Mouse (Mus musculus) right cerebral cortex, adult 2 months (tissue): ENCODE data around the gene Clec10a.
"Not testable (repeated sequence)": the region's sequence is repeated elsewhere in the genome, so short reads cannot be mapped to it uniquely, and the experiment has no call there.

Source experiments
- DNase-seq, 2 experiments: peaks; one replicate each; pipeline ENCODE4 v3.0.0; 2021 to 2022; ENCODE audit warnings: low spot score in 2 of 2

The Clec10a gene

GRCm38 (mm10) chr11:70155897-70156296 is at the start of gene Clec10a:
TSS of gene Clec10a (plus strand) at chr11:70156197.
- not testable (repeated sequence) for DNase-seq

GRCm38 (mm10) chr11:70107085-70107484 is 48.9 kb upstream of the Clec10a start:
- DNase-seq, result no peak

- peak in 1 of 2 experiments; percentile 5 for DNase-seq
These were observed 45.9 kb upstream of the Clec10a start for GRCm38 (mm10) chr11:70110146-70110545.

GRCm38 (mm10) chr11:70114562-70114961 is 41.4 kb upstream of the Clec10a start:
- no peak for DNase-seq

GRCm38 (mm10) chr11:70115901-70116300 is 40.1 kb upstream of the Clec10a start:
- no peak for DNase-seq

GRCm38 (mm10) chr11:70129926-70130379 is 26.0 kb upstream of the Clec10a start, which contains the start of gene Mgl2:
TSS of gene Mgl2 (plus strand) at chr11:70130329.
- DNase-seq, result no peak

- not testable (repeated sequence) for DNase-seq
These were observed 21.0 kb upstream of the Clec10a start for GRCm38 (mm10) chr11:70135001-70135400.

- not testable (repeated sequence) for DNase-seq
These were observed 20.1 kb upstream of the Clec10a start for GRCm38 (mm10) chr11:70135925-70136324.

GRCm38 (mm10) chr11:70139171-70139570 is 16.8 kb upstream of the Clec10a start:
- DNase-seq, result no peak

GRCm38 (mm10) chr11:70151072-70151471 is 4.9 kb upstream of the Clec10a start:
- no peak for DNase-seq

GRCm38 (mm10) chr11:70162336-70162735 is 6.3 kb downstream of the Clec10a start:
- DNase-seq, result no peak

GRCm38 (mm10) chr11:70165972-70166921 is 10.2 kb downstream of the Clec10a start:
- DNase-seq, result no peak

- DNase-seq, result no peak
These were observed 12.1 kb downstream of the Clec10a start for GRCm38 (mm10) chr11:70168136-70168535.

GRCm38 (mm10) chr11:70169471-70169870 is 13.5 kb downstream of the Clec10a start:
- DNase-seq, result not testable (repeated sequence)

- no peak for DNase-seq
These were observed 14.3 kb downstream of the Clec10a start for GRCm38 (mm10) chr11:70170291-70170690.

GRCm38 (mm10) chr11:70171181-70171580 is 15.2 kb downstream of the Clec10a start:
- DNase-seq, result no peak

GRCm38 (mm10) chr11:70171847-70172246 is 15.8 kb downstream of the Clec10a start:
- peak; percentile 9 to 14 for DNase-seq

GRCm38 (mm10) chr11:70172298-70172697 is 16.3 kb downstream of the Clec10a start:
- DNase-seq, result no peak

- DNase-seq, result no peak
These were observed 18.5 kb downstream of the Clec10a start for GRCm38 (mm10) chr11:70174491-70174890.

- DNase-seq, result no peak
These were observed 21.6 kb downstream of the Clec10a start for GRCm38 (mm10) chr11:70177647-70178046.

GRCm38 (mm10) chr11:70178311-70178710 is 22.3 kb downstream of the Clec10a start:
- DNase-seq, result no peak

GRCm38 (mm10) chr11:70178756-70179155 is 22.8 kb downstream of the Clec10a start:
- DNase-seq, result no peak

- peak; percentile 23 to 50 for DNase-seq
These were observed 23.4 kb downstream of the Clec10a start for GRCm38 (mm10) chr11:70179401-70179800.
